Mouse (Mus musculus) bone marrow macrophage, adult 2 months (primary cell): Measurements from ENCODE around the gene Sox5. TPM values are rescaled to one million over a fixed set of nuclear protein-coding genes. Genes with fewer than 3 reads are reported as not detected.

Experiments
- H3K27ac ChIP-seq: 2 replicates; pipeline ENCODE4 v1.5.1; 2012; ENCODE audit warnings: low read depth, low read length; ENCODE audit not compliant: insufficient read depth
- H3K4me1 ChIP-seq: 2 replicates; pipeline ENCODE4 v1.6.1; 2012; ENCODE audit warnings: low read length; ENCODE audit not compliant: control insufficient read depth, insufficient read depth
- H3K4me3 ChIP-seq: 2 replicates; pipeline ENCODE4 v1.5.1; 2012; ENCODE audit warnings: mild to moderate bottlenecking, low read length, moderate library complexity; ENCODE audit not compliant: insufficient read depth
- CTCF ChIP-seq: IDR thresholded peaks from 2 replicates; pipeline ENCODE4 v1.5.1; 2012; ENCODE audit warnings: low read depth, mild to moderate bottlenecking, low read length, moderate library complexity
- POLR2A ChIP-seq: IDR thresholded peaks from 2 replicates; pipeline ENCODE4 v1.6.1; 2012; ENCODE audit warnings: mild to moderate bottlenecking, low read depth, low read length, borderline replicate concordance
- polyA plus RNA-seq: library from polyadenylated mRNA; stranded (reverse); fragments of >200 nt; gene quantifications from 2 replicates; pipeline ENCODE4 v1.2.4, GENCODE M21; 2012; ENCODE audit not compliant: missing spikeins, insufficient read depth, insufficient read length

The Sox5 gene
- polyA plus RNA-seq, 1 experiment = 0.58 TPM

DNA sequence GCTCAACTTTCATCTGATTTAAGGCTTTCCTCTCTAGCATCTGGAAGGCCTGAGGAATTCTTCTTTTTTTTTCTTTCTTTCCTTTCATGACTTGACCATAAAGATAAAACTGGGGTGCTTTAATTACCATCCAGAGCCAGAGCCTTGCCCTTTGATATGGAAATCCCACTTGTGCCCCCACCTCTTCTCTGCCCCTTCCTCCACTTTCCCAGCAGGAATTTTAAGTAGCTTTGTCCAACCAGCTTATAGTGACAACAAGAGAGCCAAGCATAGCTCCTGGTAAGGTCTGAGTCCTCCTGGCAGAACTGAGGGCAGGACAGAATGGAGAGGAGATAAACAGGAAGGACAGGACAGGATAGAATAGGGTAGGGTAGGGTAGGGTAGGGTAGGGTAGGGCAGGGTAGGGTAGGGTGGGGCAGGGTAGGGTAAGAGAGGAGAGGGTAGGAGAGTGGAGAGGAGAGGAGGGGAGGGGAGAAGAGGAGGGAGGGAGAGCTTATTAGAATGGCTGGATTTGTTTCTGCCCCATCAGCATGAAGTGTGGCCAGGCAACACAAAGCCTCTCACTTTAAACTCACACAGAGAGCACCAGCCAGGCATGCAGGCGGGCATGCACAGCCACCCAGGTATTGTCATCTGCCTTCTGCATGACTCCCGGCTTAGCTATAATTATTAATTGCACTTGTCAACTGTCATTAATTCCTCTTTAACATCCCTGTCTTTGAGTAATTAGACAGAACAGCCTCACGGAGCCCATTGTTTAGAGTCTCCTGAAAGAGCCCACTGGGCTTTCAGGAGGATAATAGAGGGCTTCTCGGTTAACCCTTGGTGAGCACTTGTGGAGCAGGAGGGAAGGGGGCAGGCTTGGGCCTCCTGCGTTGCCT is 300.9 kb downstream of the Sox5 start:
- Histone ChIP-seq H3K4me3 (no peak overlapping the region), H3K27ac (no peak overlapping the region), H3K4me1 (no peaks in the 10 kb centered on the region)
- TF ChIP-seq CTCF = no peak
- no peak for TF ChIP-seq POLR2A

DNA sequence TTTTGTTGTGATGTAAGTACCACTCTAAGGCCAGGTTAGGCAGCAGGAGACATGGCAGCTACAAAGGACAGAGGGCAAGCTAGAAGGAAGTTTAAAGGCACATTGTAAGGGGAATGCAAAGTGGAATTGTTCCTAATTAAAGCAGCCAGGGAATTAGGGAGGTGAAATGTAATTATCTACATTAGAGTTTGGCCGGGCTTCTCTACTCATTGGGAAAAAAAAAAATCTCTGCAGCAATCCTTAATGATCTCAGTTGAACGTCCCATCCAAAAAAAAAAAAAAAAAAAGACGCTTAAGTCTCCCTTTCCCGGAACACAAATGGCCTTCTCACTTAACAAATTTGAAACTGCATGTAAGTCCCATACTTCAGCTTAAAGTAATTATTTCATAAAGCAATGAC is 301.9 kb downstream of the Sox5 start:
- Histone ChIP-seq H3K4me1 (no peaks in the 10 kb centered on the region), H3K27ac (no peak overlapping the region), H3K4me3 (no peak overlapping the region)
- TF ChIP-seq POLR2A (no peak), CTCF (no peak)

- Histone ChIP-seq H3K4me3 (no peak overlapping the region), H3K27ac (no peak overlapping the region), H3K4me1 (no peaks in the 10 kb centered on the region)
- TF ChIP-seq CTCF (no peak), POLR2A (no peak)
Observed at GRCm38 (mm10) chr6:144477287-144478064, 304.3 kb downstream of the Sox5 start.

DNA sequence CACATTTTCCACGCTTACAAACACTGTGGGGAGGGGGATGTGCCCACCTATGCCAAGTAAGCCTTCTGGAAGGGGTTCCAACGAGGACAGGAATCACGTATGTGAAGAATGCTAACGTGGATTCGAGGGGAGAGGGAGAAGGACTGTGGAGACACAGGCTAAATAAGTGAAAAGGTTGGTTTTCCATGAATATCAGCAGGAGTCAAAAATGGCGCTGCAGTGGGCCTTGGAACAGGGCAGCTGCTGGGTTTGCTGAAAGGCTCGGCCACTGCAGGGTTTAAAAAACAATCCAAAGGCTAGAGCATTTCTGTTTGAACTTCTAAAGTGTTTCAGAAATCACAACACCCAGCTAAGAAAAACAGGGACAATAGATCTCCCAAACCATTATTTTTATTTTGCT is 308.3 kb downstream of the Sox5 start:
- TF ChIP-seq CTCF = no peak
- no peak for TF ChIP-seq POLR2A
- Histone ChIP-seq H3K4me3 (no peak overlapping the region), H3K27ac (no peak overlapping the region), H3K4me1 (no peaks in the 10 kb centered on the region)

DNA sequence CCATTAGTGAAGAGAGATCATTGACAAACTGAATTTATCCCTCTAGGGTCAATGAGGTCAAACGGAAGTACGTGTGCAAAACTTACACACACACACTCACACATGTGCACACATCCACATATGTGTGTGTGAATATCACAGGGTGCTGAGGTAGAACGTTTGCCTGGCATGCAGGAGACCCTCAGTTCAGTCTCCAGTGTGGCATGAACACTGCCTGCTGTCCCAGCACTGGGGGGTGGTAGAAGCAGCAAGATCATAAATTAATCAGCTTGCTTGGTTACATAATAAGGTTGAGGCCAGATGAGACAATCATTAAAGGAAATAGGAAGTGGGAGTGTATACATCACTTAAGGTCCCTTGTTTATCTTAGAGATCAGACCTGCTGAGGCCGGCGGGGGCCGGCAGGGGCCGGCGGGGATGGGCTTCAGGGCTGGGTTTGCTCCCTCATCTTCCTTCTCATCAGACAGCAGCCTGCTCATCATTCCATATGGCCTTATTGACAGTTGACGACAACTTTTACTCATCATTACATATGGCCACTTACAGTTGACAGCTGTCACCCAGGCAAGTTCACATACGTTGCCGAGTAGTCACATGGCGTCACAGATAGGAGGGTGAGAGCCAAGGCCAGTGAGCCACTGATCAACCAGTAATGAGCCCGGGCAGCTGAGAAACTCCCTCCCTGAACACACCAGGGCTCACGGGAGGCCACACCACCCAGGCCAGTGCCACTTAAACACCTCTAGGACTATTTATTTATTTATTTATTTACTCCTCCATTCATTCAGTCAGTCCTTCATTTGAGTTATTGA is 309.5 kb downstream of the Sox5 start:
- no peaks in the 10 kb centered on the region for H3K4me1 ChIP-seq
- no peak overlapping the region for H3K4me3 ChIP-seq
- H3K27ac ChIP-seq = no peak overlapping the region
- TF ChIP-seq POLR2A = no peak
- no peak for TF ChIP-seq CTCF

DNA sequence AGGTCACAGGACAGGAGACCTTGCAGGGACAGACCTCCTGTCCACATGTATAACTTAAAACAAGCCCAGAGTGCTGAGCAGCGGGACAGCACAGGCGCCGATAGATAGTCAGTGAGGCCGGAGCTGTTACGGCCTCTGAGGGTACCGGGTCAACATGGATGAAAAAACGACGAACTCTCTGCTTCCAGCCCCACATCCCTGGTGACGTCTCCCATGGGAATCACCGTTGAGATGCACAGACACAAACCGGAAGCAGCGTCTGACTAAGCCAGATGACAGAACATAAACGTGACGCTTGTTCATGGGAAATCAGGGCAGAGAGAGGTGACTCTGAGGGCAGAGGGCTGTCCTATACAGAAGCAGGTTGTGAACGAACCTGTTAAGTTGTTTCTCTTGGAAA is 315.1 kb downstream of the Sox5 start:
- Histone ChIP-seq H3K4me1 (no peaks in the 10 kb centered on the region), H3K27ac (no peak overlapping the region), H3K4me3 (no peak overlapping the region)
- TF ChIP-seq CTCF (no peak), POLR2A (no peak)

GRCm38 (mm10) chr6:144463691-144464090 is 318.1 kb downstream of the Sox5 start:
- Histone ChIP-seq H3K4me3 (no peak overlapping the region), H3K27ac (no peak overlapping the region), H3K4me1 (no peaks in the 10 kb centered on the region)
- TF ChIP-seq CTCF = no peak
- TF ChIP-seq POLR2A = no peak

- TF ChIP-seq CTCF (no peak), POLR2A (no peak)
- Histone ChIP-seq H3K27ac (no peak overlapping the region), H3K4me3 (no peak overlapping the region), H3K4me1 (no peaks in the 10 kb centered on the region)
Observed at GRCm38 (mm10) chr6:144463274-144463673, 318.5 kb downstream of the Sox5 start.

DNA sequence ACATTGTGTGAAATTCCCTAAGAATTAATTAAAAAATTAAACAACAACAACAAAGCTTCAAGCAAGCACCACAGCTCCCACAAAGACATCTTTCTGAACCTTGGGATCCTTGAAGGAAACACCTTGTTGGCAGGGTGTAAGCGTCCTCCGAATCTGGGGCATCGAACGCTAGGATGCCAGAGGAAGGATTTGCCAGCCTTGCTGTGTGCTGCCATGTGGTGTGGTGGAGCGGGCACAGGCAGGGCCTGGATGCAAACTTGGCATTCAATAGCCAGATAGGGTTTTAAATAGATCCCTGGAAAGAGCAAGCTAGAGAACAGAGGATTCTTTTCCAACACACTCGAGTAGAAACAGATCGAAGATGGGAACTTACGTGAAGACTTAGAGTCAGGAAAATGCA is 322.3 kb downstream of the Sox5 start:
- Histone ChIP-seq H3K4me1 (no peaks in the 10 kb centered on the region), H3K27ac (no peak overlapping the region), H3K4me3 (no peak overlapping the region)
- TF ChIP-seq CTCF (no peak), POLR2A (no peak)

DNA sequence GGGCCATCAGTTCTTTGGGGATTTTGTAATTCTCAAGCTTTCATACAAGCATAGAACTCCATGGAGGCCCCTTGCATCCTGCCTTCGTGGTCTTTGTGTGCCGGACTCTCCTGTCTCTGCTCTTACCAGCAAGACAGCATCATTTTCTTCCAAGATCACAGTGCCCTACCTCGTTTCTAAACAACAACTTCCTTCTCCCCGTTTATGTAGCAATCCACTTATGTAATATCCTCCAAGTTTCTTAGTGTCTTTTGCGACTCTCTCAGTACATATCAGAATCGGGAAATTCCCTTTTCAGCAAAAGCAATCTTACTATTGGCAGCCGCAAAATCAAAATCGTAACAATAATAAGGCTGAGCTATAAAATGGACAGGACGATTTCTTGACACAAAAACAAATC is 324.3 kb downstream of the Sox5 start:
- no peak overlapping the region for H3K27ac ChIP-seq
- no peak overlapping the region for H3K4me3 ChIP-seq
- TF ChIP-seq POLR2A = no peak
- TF ChIP-seq CTCF = no peak

More for the DNA sequence above, 324.3 kb downstream of the Sox5 start:
- H3K4me1 ChIP-seq = no peaks in the 10 kb centered on the region
